Mouse (Mus musculus) heart, adult 2 months (tissue): ENCODE results near the gene 5730507C01Rik. TPM values are rescaled to one million over a fixed set of nuclear protein-coding genes. Genes with fewer than 3 reads are reported as not detected.
"Not testable (repeated sequence)": the region's sequence is repeated elsewhere in the genome, so short reads cannot be mapped to it uniquely, and the experiment has no call there.

Source experiments
- DNase-seq, 2 experiments: peaks; one replicate each; pipeline ENCODE4 v3.0.0; 2021
- H3K27ac ChIP-seq: fragments of 200-600 bp; 2 replicates; pipeline ENCODE4 v1.8.1; 2022
- H3K27me3 ChIP-seq: fragments of 200-500 bp; 2 replicates; pipeline ENCODE4 v1.6.1; 2012; ENCODE audit warnings: mild to moderate bottlenecking, low read length, inconsistent platforms, mixed read lengths; ENCODE audit not compliant: control insufficient read depth, insufficient read depth
- H3K36me3 ChIP-seq: fragments of 200-500 bp; 2 replicates; pipeline ENCODE4 v1.6.1; 2012; ENCODE audit warnings: low read length, inconsistent platforms; ENCODE audit not compliant: control insufficient read depth, insufficient read depth
- H3K4me1 ChIP-seq: fragments of 200-500 bp; 2 replicates; pipeline ENCODE4 v1.6.1; 2011; ENCODE audit warnings: low read length; ENCODE audit not compliant: control insufficient read depth, insufficient read depth
- H3K4me3 ChIP-seq: fragments of 200-600 bp; 2 replicates; pipeline ENCODE4 v1.8.1; 2022
- H3K79me2 ChIP-seq: fragments of 200-500 bp; replicated peaks from 2 replicates; pipeline ENCODE4 v1.6.1; 2012; ENCODE audit warnings: mild to moderate bottlenecking, inconsistent platforms, low read length, moderate library complexity, mixed read lengths; ENCODE audit not compliant: control insufficient read depth, insufficient read depth
- H3K9ac ChIP-seq: fragments of 200-500 bp; 2 replicates; pipeline ENCODE4 v1.6.1; 2012; ENCODE audit warnings: low read depth, mild to moderate bottlenecking, control low read depth, inconsistent platforms, low read length, mixed read lengths
- CTCF ChIP-seq: fragments of 200-600 bp; IDR thresholded peaks from 2 replicates; pipeline ENCODE4 v1.8.1; 2022; ENCODE audit warnings: antibody characterized with exemption, mild to moderate bottlenecking, moderate library complexity
- POLR2A ChIP-seq: fragments of 200-500 bp; IDR thresholded peaks from 2 replicates; pipeline ENCODE4 v1.6.1; 2011; ENCODE audit warnings: mild to moderate bottlenecking, low read depth, low read length, control low read depth; ENCODE audit not compliant: insufficient read depth
- WGBS: fragments of 180-500 bp; shearing (Covaris S2); methylation state at CpG from one replicate; pipeline ENCODE4 v1.1.7; 2018; 5-methylcytosine and 5-hydroxymethylcytosine counted together
- intact Hi-C: fragments of 180-260 bp; cut with DNase I; formaldehyde crosslinking; loops from one replicate; pipeline ENCODE4 v1.15.1; 2025
- long read RNA-seq: library from polyadenylated mRNA; stranded (forward); transcript quantifications from one replicate; pipeline ENCODE4 v2.0.0, GENCODE M21; 2021
- polyA plus RNA-seq: library from polyadenylated mRNA; depleted of rRNA; stranded (reverse); fragments of >200 nt; gene quantifications from 2 replicates; pipeline ENCODE4 v1.2.3, GENCODE M21; 2012; rRNA removed
- total RNA-seq, 2 experiments: library from RNA; stranded (reverse); gene quantifications; 2 replicates each; pipeline ENCODE4 v1.2.3; 2021

The 5730507C01Rik gene
- total RNA-seq = under 1 TPM; 0.20 to 0.31 TPM
- polyA plus RNA-seq = not detected in 2 replicates
- long read RNA-seq = 0 reads

DNA sequence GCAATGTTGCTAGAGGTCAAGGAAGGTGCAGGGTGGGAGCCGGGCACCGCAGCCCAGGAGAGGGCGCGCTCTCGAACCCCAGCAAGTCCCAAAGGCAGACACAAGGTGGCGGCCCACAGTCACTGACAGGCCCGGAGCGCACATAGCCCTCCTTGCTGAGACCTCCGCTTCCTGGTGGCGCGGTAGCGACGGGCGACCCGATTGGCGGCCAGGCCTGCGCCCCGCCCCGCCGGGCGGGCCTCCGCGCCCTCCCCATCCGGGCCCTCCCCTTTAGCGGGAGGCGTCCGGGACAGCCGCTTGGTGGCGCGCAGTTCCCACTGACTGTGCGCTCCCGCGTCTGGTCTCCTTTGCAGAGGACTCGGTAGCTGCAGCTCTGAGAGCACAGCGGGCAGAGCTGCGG is at the start of gene 5730507C01Rik:
TSS of gene 5730507C01Rik (plus strand) at position 340 of the 400 bp plus-strand sequence.
- H3K27ac ChIP-seq = no peak within 1 kb of the TSS
- H3K4me3 ChIP-seq = no peak within 1 kb of the TSS; the same call in 1 of the 2 replicates
- DNase-seq = peak; percentile 41 to 60
- no peaks in the 10 kb centered on the region for H3K79me2 ChIP-seq
- H3K4me1 ChIP-seq = no peaks in the 10 kb centered on the region
- no peaks in the 10 kb centered on the region for H3K27me3 ChIP-seq
- no peak within 1 kb of the TSS for H3K9ac ChIP-seq
- H3K36me3 ChIP-seq = no peaks in the 10 kb centered on the region
- TF ChIP-seq POLR2A (no peak), CTCF (peak; percentile 33; the same call in 1 of the 2 replicates)
- 8% methylated on average over 36 of the region's 36 CpGs for WGBS
- intact Hi-C loops = no loop called here

DNA sequence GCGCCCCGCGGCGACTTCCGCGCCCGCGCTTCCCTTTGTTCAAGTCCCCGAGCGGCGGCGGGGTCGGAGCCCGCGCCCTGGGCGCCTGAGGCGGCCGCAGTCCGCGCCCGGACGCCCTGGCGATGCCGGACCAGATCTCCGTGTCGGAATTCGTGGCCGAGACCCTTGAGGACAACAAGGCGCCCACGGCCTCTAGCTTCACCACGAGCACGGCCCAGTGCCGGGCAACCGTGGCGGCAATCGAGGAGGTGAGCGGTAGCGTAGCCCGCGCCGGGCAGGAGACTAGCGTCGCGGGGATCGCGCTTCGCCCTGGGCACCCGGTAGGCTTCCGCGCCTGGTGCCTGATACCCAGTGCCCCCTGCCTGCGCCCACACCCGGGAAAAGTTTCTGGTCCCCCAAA is 306 bp downstream of the 5730507C01Rik start:
- H3K27me3 ChIP-seq, H3K79me2 ChIP-seq, DNase-seq, H3K36me3 ChIP-seq, H3K4me3 ChIP-seq, intact Hi-C loops, H3K27ac ChIP-seq, H3K4me1 ChIP-seq, H3K9ac ChIP-seq: not testable (repeated sequence)
- WGBS = 4% methylated on average over 51 of the region's 52 CpGs

DNA sequence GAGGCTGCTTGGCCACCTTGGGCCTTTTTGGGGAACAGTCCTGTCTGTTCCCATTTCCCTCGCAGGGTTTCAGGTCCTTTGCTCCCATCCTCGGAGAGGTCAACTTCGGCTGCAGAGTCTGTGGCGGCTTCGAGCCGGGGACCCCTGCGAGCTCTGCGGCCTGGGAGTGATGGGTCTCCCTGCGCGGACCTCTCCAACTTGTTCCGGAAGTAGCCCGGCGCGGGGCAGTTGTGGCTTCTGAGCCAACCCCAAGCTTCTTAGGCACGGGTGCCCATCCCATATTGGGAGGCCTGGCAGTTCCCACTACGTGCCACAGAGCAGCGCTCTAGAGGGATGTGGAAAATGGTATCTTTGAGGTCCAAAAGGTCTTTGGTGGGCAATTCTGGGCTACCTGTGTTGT is 767 bp downstream of the 5730507C01Rik start:
- intact Hi-C loops, H3K4me3 ChIP-seq, H3K79me2 ChIP-seq, DNase-seq, H3K4me1 ChIP-seq, H3K36me3 ChIP-seq, H3K27me3 ChIP-seq, H3K9ac ChIP-seq, H3K27ac ChIP-seq: not testable (repeated sequence)
- WGBS = 17% methylated on average over 17 of the region's 17 CpGs
